Mouse (Mus musculus): ENCODE data around the gene Tnnt2.

GRCm38 (mm10) chr1:135882385-135883109 is 46.4 kb downstream of the Tnnt2 start:
- TF ChIP-seq CTCF (IDR thresholded peaks at IDR 0.05; ENCODE audit: borderline replicate concordance, insufficient read depth, low read length): peak; percentile 69
- no peak for TF ChIP-seq POLR2A (IDR thresholded peaks at IDR 0.05; ENCODE audit: low read depth, low read length)
